Mouse (Mus musculus) common myeloid progenitor, adult 5-6 weeks (primary cell): Measurements from ENCODE around the gene Zfhx3. TPM values are rescaled to one million over a fixed set of nuclear protein-coding genes. Genes with fewer than 3 reads are reported as not detected.

Source experiments
- ATAC-seq: replicated peaks from 2 replicates; pipeline ENCODE4 v1.8.0; 2016; ENCODE audit warnings: low read depth, mild to moderate bottlenecking, moderate TSS enrichment, inconsistent platforms; ENCODE audit not compliant: poor library complexity, severe bottlenecking
- total RNA-seq: library from RNA; stranded (forward); fragments of 200-1000, 187-1606 nt; gene quantifications from 2 replicates; pipeline ENCODE4 v1.2.3, GENCODE M21; 2017

The Zfhx3 gene
- total RNA-seq, 1 experiment from 2014 or later: 1.6 TPM

DNA sequence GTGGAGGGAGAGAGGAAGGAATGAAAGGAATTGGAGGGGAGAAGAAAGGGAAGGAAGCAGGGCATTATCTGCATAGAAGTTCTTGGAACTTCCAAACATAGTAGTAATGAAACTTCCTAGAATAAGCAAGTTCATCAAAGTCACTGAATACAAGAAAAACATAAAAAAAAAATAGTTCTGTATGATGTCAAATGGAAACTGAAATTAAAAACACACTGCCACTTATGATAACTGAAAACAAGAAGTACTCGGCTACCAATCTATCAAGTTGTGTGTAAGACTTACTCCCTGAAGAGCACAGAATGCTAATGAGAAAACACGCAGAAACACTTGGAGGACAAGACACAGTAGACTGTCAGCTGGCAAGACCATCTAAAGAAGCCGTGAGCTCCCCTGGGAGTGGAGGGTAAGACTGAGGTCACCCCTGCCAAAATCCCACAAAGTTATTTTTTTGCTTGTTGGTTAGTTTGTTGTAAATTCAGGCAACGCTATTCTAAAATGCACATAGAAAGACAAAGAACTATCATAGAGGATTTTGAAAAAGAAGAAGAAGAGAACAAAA is 375.2 kb downstream of the Zfhx3 start:
- no peak for ATAC-seq

GRCm38 (mm10) chr8:108327711-108328110 is 385.3 kb downstream of the Zfhx3 start:
- no peak for ATAC-seq

GRCm38 (mm10) chr8:108348352-108348751 is 405.9 kb downstream of the Zfhx3 start:
- no peak for ATAC-seq

GRCm38 (mm10) chr8:108348776-108349175 is 406.3 kb downstream of the Zfhx3 start:
- no peak for ATAC-seq

GRCm38 (mm10) chr8:108355119-108355777 is 412.8 kb downstream of the Zfhx3 start:
- no peak for ATAC-seq

- no peak for ATAC-seq
Measured at GRCm38 (mm10) chr8:108361402-108361801, 419.0 kb downstream of the Zfhx3 start.

DNA sequence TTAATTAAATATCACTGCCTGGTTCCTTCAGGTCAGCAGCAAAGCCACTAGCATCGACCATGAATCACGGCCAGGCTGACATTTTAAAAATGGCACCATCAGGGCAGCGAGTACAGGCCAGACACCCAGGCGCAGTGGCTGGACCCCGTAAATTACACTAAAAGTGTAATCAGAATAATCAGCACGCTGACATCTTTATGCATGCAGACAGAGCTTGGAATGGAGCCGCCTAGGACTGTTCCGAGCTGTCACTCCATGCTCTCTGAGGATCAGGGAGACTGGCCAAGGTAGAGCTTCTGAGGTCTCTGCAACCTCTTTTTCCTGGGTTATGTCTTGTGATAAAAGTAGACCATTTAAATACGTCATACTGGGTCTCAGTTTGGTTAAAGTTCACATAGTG is 420.0 kb downstream of the Zfhx3 start:
- no peak for ATAC-seq

DNA sequence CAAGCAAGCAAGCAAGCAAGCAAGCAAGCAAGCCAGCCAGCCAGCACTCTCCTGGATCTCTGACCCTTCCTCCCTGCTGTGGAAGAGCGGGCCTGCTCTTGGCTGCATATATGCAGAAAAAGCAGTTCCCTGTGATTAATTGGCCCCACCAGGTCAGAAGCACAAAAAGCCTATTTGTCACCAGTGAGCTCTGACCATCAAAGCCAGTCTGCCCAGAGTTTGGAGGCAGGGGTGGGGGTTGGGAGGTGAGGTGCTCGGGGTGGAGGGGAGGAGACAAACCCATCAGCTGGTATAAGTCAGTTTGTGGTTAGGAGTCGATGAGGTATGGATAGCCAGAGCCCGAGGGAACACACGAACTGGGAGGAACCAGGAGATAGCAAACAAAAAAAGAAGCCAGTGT is 421.0 kb downstream of the Zfhx3 start:
- 0 out of 2 replicates have a peak, but pooled peaks have one; percentile 15 for ATAC-seq

GRCm38 (mm10) chr8:108363856-108364255 is 421.4 kb downstream of the Zfhx3 start:
- no peak for ATAC-seq

GRCm38 (mm10) chr8:108369081-108369480 is 426.6 kb downstream of the Zfhx3 start:
- no peak for ATAC-seq

DNA sequence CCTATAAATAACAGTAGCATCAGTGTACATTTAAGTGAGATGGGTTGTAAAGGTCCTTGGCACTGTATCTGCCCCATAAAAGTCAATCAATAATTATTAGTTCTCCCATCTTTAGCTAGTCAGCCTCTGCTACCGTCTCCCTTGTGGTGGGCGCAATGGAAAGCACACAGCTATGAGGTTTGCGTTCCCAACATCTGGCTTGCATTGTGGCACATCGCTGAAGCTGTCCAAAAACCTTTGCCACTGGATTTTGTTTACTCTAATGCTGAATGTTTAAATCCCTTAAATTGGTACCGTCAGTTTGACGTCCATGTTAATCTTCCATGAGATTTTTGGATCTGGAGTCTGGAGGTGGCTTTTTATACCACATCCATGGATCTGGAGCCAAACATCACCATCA is 428.3 kb downstream of the Zfhx3 start:
- ATAC-seq: no peak

GRCm38 (mm10) chr8:108373046-108373445 is 430.6 kb downstream of the Zfhx3 start:
- no peak for ATAC-seq

GRCm38 (mm10) chr8:108378036-108378435 is 435.6 kb downstream of the Zfhx3 start:
- no peak for ATAC-seq

GRCm38 (mm10) chr8:108383121-108383520 is 440.7 kb downstream of the Zfhx3 start:
- ATAC-seq: no peak

DNA sequence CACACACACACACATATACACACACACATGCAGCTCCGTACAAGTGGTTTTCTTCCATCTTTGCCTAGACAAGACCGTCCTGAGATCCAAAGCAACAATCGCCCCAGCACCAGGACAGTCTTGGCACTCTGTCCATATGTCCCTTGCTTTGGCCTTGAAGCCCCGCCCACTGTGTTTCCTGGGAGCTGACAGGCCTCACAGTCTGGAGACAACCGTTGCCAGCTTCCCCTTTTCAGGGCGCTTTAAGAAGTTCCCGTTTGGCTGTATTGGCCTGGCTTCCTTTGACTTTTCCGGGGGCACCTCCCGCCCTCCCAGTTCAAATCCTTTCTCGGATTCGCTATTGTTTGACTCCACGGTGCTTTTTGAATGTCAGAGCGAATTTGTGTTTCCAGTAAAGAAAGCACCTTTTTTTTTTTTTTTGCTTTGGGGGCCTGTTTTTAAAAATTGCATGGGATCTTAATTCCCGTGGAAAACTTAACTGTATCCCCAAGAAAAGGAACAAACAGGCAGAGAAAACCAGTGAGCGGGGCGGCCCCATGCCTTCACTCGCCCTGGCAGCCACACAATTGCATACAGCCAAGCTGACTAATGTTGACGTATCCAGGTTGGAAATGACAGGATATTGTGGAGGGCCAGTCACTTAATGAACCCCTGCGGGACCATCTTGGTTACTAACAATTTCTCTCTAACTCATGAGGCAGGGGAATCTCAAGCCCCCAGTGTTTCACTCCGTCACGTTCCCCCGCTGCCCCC is 444.9 kb downstream of the Zfhx3 start:
- ATAC-seq: peak; percentile 96

GRCm38 (mm10) chr8:108387913-108388274 is 445.4 kb downstream of the Zfhx3 start:
- no peak for ATAC-seq

GRCm38 (mm10) chr8:108392909-108393308 is 450.5 kb downstream of the Zfhx3 start:
- peak; percentile 97 for ATAC-seq

DNA sequence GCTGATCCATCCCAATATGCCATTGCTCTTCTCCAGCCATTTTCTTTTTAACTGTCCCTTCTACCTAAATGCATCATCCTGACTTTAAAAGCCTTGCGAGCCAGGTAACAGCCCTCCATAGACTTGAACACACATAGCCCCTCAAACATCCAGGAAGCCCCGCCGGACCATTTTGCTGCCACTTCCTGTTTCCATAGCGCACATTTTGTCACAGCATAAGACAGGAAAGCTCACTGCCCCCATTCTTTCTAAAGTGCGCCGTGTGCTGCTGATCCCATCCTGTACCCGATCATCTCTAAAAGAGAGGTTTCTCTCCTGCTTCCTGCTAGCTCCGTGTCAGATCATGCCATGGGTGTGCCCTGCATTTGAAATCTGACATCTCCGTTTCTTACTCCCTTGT is 459.7 kb downstream of the Zfhx3 start:
- ATAC-seq: peak; percentile 54

- peak; percentile 93 for ATAC-seq
Measured at GRCm38 (mm10) chr8:108406716-108407494, 464.5 kb downstream of the Zfhx3 start.

GRCm38 (mm10) chr8:108419162-108419844 is 476.9 kb downstream of the Zfhx3 start:
- no peak for ATAC-seq
